Mouse (Mus musculus): ENCODE results near the gene Mms19.

The Mms19 gene

DNA sequence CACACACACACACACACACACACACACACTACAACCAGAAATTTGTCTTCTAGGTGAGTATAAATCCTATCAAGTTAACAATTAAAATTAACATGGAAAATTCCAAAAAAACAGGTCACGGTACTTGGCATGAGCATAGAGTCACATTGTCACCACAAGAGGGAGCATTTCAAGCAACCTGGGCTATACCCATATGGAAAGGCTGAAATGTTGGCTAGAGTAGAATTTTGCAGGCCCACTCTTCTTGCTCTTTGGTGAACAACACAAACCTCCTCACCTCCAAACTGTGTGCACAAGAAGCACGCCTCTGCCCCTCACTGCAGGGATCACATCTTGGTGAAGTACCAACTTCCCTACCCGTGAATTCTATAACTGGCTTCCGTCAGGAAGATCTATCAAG, 82.1 kb downstream of the Mms19 start:
- in situ Hi-C loops (cut with MboI, MseI): no loop called here

GRCm38 (mm10) chr19:41896319-41896711, 84.6 kb downstream of the Mms19 start:
- in situ Hi-C loops (cut with MboI, MseI): no loop called here

DNA sequence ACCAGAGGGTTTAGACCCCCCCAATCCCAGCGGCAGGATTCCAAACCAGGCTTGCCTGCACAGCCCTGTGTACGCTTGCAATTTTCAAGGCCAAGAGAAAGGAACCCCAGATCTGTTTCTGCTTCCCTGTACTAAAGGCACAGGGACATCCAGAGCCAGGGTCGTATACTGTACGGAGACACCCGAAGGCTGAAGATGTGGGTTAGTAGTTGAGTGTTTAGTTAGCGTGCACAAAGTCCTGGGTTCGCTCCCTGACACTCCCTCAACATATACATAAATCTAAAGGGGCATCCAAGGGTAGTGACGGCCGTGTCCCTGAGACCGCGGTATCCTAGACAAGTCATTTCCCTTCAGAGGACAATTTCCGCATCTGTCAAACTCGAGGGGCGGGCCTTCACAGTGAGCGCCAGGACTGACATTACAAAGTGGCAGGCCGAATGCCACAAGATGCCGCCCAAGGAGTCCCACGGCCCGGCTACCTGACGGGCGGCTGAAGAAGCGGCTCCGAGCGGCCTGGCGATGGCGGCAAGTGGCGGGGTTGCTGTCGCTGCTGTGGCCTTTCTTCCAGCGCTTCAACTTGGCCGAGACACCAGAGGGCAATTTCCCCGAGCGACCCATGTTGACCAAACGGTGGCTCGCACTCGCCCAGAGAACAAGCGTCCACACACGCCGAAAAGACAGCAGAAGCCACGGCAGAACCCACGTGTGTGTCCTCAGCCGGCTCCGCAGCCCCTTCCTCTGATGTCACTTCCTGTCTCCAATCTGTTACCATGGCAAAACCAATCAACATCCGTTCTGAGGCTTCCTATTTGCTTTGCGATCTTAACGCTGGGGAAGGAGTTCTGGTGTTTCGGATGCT, 85.3 kb downstream of the Mms19 start, which contains the start of gene Rrp12:
Gene Rrp12 (minus strand): TSS at position 714 of the 859 bp plus-strand sequence.
- in situ Hi-C loops (cut with MboI, MseI): no loop called here

GRCm38 (mm10) chr19:41894959-41895358, 86.0 kb downstream of the Mms19 start:
- in situ Hi-C loops (cut with MboI, MseI): no loop called here
